Mouse (Mus musculus) large intestine, adult 2 months (tissue): ENCODE data around the gene Gns. TPM values are rescaled to one million over a fixed set of nuclear protein-coding genes. Genes with fewer than 3 reads are reported as not detected.
"Not testable (repeated sequence)": the region's sequence is repeated elsewhere in the genome, so short reads cannot be mapped to it uniquely, and the experiment has no call there.

Experiments
- DNase-seq: peaks from one replicate; pipeline ENCODE4 v3.0.0-alpha.2; 2012; ENCODE audit warnings: low read depth, low spot score
- WGBS: fragments of 180-500 bp; shearing (Covaris S2); methylation state at CpG from one replicate; pipeline ENCODE4 v1.1.7; 2018; 5-methylcytosine and 5-hydroxymethylcytosine counted together
- polyA plus RNA-seq: library from polyadenylated mRNA; depleted of rRNA; stranded (reverse); fragments of >200 nt; gene quantifications from 2 replicates; pipeline ENCODE4 v1.2.3, GENCODE M21; 2012; rRNA removed

Gene Gns
- polyA plus RNA-seq, result 36.3 and 55.4 TPM in 2 replicates

- under 1% methylated on average over 72 of the region's 72 CpGs for WGBS
These were observed at the start of gene Gns for GRCm38 (mm10) chr10:121364801-121365564. Gene Gns, plus strand, starts transcription at chr10:121365090.

DNA sequence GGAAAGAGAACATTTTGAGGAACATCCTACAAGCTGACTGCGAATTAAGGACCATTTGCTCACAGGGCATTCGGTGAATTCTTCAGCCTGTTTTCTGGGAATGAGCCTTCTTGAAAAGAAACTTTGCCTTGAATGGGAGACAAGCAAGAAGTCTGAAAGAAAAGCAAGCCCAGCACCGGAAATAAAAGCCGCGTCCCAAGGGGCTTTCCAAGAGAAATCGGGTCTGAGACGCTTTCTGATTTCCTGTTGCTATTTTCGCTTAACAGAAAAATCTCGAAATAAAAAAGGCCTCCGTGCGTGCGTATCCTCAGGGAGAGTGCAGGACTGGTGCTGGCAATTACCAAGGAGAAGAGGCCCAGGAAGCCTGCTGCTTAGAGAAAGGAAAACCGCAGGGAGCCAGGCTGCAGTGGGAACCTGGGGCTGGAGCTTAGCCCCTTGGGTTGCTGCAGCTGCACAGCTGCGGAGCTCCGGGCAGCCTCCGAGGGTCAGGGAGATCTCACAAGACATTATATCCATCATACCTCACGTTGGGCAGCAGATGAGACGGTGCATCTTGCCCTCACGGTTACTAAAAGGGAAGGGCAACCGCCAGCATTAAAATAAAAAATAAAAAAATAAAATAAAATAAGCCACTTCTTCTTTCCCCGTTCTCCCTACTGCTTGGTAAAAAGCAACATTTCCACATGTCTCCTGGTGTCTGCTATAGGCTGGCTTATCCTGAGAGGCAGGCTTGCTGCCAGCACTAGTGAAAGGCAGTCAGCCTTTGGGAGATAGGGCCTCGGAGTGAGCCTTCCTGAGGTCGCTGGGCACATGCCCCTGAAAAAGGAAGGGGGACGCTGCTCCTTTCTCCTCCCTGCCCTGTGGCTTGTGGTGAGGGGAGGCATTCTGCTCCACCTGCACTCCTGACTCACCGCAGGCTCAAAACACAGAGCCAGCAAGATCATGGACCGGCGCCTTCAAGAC, 49.3 kb upstream of the Gns start:
- 67% methylated on average over 27 of the region's 27 CpGs for WGBS
- DNase-seq, result no peak

More at GRCm38 (mm10) chr10:121364801-121365564, at the start of gene Gns:
- no peak for DNase-seq

GRCm38 (mm10) chr10:121316361-121316760, 48.5 kb upstream of the Gns start:
- no peak for DNase-seq
- WGBS, result 62% methylated on average over 10 of the region's 10 CpGs

- DNase-seq, result no peak
- WGBS, result 88% methylated on average over 7 of the region's 7 CpGs
These were observed 46.4 kb upstream of the Gns start for GRCm38 (mm10) chr10:121318397-121318950.

GRCm38 (mm10) chr10:121323493-121323892, 41.4 kb upstream of the Gns start:
- DNase-seq, result no peak

GRCm38 (mm10) chr10:121326167-121326566, 38.7 kb upstream of the Gns start:
- DNase-seq, result no peak

More at GRCm38 (mm10) chr10:121323493-121323892, 41.4 kb upstream of the Gns start:
- 65% methylated on average over 7 of the region's 7 CpGs for WGBS

- 79% methylated on average over 4 of the region's 4 CpGs for WGBS
- DNase-seq, result no peak
These were observed 35.3 kb upstream of the Gns start for GRCm38 (mm10) chr10:121329586-121329985.

GRCm38 (mm10) chr10:121330940-121331339, 34.0 kb upstream of the Gns start:
- no peak for DNase-seq
- WGBS, result 11% methylated on average over 7 of the region's 7 CpGs

GRCm38 (mm10) chr10:121334576-121334975, 30.3 kb upstream of the Gns start:
- 74% methylated on average over 3 of the region's 3 CpGs for WGBS
- no peak for DNase-seq

- not testable (repeated sequence) for DNase-seq
- WGBS, result 60% methylated on average over 14 of the region's 14 CpGs
These were observed 28.4 kb upstream of the Gns start for GRCm38 (mm10) chr10:121336536-121336935.

DNA sequence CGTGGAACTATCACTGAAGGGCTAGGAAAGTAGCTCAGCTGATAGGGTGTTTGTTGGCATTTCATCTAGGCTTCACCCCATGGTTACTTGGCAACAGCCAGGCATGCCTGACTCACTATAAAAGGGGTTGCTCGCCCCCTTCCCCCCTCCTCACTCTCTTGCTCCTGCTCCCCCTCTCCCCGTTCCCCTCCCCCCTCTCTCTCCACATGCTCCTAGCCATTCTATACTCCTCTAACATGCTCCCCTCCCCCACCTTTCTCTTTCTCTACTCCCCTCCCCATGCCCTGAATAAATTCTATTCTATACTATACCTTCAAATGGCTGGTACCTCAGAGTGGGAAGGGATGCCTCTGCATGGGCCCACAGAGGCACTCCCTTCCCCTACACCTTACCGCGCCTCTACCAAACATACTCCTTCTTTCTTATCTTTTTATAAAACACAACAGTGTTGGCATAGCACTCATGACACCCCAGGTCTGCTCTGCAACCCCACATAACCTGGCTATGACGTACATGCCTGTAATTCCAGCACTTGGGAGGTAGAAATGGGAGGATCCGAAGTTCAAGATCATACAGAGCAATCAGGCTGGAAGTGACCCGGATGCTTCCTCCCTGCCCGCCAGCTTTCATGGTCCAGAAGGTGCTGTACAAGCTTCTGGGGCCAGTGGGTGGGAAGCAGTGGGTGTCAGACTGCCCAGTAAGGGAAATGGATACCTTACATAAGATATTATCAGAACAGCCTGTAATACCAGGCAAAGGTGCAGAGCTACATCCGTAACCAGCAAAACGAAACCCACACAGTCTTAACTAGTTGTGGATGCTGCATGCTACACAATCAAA, 23.9 kb upstream of the Gns start:
- 75% methylated on average over 11 of the region's 11 CpGs for WGBS
- DNase-seq, result no peak

GRCm38 (mm10) chr10:121342260-121342659, 22.6 kb upstream of the Gns start:
- 98% methylated on average over 10 of the region's 10 CpGs for WGBS
- DNase-seq, result no peak

DNA sequence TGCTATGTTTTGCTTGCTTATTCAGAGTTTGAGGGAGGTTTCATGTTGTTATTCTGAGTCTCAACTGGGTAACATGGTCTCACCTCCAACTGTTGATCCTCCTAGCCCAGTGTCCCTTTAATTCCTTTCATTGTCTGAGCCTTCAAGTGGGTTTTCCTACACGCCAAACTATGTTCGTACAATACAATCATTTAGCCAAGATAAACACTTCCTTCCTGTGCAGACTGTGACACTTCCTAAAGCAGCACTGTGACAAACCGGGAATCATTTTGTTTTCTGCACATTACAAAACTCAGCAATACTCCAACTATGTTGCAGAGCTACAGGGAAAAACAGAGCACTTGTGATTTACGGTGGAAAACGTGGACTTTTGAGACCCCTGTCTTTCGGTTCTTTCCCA, 21.0 kb upstream of the Gns start:
- WGBS, result 56% methylated on average over 6 of the region's 6 CpGs
- DNase-seq, result no peak

GRCm38 (mm10) chr10:121349244-121349643, 15.6 kb upstream of the Gns start:
- 19% methylated on average over 5 of the region's 5 CpGs for WGBS
- no peak for DNase-seq

DNA sequence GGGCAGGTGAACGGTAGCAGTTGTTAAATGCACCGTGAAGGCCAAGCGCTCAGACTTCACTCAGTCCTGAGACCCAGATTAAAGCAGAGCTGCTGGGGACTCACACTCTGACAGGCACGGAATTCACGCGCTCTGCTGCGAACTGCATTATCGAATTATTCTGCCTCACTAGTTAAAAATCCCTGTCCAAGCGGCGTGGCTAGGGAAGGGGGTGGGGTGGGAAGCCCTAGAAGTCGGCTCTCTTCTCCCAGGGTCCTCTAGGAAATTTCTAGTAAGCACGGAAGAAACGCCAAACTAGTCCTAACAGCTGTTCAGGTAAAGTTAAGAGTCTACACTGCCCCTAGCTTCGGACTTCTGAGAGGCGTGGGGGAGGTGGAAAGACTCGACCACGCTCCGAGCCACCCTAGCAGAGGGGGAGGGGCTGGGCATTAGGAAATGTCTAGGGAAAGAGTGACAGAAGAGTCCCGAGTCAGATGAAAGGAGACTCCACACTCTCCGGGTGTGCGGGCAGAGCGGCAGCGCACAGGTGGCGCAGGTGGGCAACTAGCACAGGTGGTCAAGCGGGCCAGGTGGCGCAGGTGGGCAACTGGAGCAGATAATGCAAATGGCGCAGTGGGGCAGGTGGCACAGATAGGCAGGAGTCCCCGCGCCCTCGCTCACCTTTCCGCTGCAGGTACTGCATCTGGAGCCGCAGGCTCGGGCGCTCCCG, 14.4 kb upstream of the Gns start:
- 5% methylated on average over 35 of the region's 35 CpGs for WGBS
- DNase-seq, result no peak

DNA sequence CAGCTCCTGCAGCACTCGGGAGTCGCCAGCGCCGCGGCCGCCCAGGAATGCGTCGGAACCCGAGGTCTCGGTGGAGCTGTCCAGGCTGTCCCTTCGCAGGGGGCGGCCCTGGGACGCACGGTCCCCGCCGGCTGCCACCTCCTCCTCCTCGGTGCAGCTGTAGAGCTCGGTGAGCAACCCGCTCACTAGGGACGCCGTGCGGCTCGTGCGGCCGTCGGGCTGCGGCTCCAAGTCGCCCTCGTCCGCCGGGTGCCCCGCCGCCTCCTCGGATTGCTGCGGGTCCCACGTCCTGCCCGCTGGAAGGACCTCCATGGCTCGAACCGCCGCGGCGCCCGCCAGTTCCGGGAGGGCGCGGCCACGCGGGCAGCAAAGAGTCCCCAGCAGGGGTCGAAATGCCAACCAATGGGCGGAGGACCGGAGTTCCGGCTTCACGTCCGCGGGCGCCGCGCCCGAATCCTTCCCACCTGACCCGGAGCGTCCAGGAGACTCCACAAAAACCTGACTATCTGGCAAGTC, 13.8 kb upstream of the Gns start, which contains the start of gene Tbc1d30:
TSS of gene Tbc1d30 (minus strand) at position 213 of the 516 bp plus-strand sequence.
- under 1% methylated on average over 59 of the region's 61 CpGs for WGBS
- DNase-seq, result no peak

- WGBS, result 24% methylated on average over 15 of the region's 15 CpGs
- no peak for DNase-seq
These were observed 13.1 kb upstream of the Gns start for GRCm38 (mm10) chr10:121351692-121352290.

- 91% methylated on average over 2 of the region's 2 CpGs for WGBS
- DNase-seq, result no peak
These were observed 4.5 kb upstream of the Gns start for GRCm38 (mm10) chr10:121360358-121360757.
